Mouse (Mus musculus) right cerebral cortex, adult 18-20 months (tissue): Measurements from ENCODE around the gene Ankle1.

Source experiments
- DNase-seq: peaks from one replicate; pipeline ENCODE4 v3.0.0; 2022; ENCODE audit warnings: mixed read lengths

Gene Ankle1

GRCm38 (mm10) chr8:71405401-71406098 is at the start of gene Ankle1:
Ankle1 (plus strand) TSS chr8:71406010.
- DNase-seq, result peak; percentile 92

- DNase-seq, result no peak
These were observed 47.8 kb upstream of the Ankle1 start for GRCm38 (mm10) chr8:71358026-71358425.

GRCm38 (mm10) chr8:71366771-71367528 is 38.9 kb upstream of the Ankle1 start, which contains the start of gene Use1:
Use1 (plus strand) TSS chr8:71366848.
- DNase-seq, result peak; percentile 93

- DNase-seq, result no peak
These were observed 38.2 kb upstream of the Ankle1 start for GRCm38 (mm10) chr8:71367529-71368176.

GRCm38 (mm10) chr8:71368366-71368765 is 37.4 kb upstream of the Ankle1 start:
- no peak for DNase-seq

- DNase-seq, result no peak
These were observed 36.6 kb upstream of the Ankle1 start for GRCm38 (mm10) chr8:71369040-71369718.

- no peak for DNase-seq
These were observed 35.0 kb upstream of the Ankle1 start for GRCm38 (mm10) chr8:71370711-71371235.

- DNase-seq, result peak; percentile 99
These were observed 34.5 kb upstream of the Ankle1 start, which contains the start of gene Ocel1 for GRCm38 (mm10) chr8:71371236-71371848. Ocel1 (plus strand) TSS chr8:71371298.

- DNase-seq, result no peak
These were observed 33.4 kb upstream of the Ankle1 start for GRCm38 (mm10) chr8:71372427-71372826.

GRCm38 (mm10) chr8:71373000-71373399 is 32.8 kb upstream of the Ankle1 start:
- no peak for DNase-seq

- no peak for DNase-seq
These were observed 31.1 kb upstream of the Ankle1 start for GRCm38 (mm10) chr8:71374616-71375206.

- peak; percentile 75 for DNase-seq
These were observed 30.0 kb upstream of the Ankle1 start for GRCm38 (mm10) chr8:71375581-71376422.

GRCm38 (mm10) chr8:71376423-71377030 is 29.3 kb upstream of the Ankle1 start:
- DNase-seq, result no peak

GRCm38 (mm10) chr8:71379008-71379407 is 26.8 kb upstream of the Ankle1 start:
- no peak for DNase-seq

- DNase-seq, result no peak
These were observed 26.2 kb upstream of the Ankle1 start for GRCm38 (mm10) chr8:71379512-71380075.

GRCm38 (mm10) chr8:71380178-71381171 is 25.3 kb upstream of the Ankle1 start:
- DNase-seq, result no peak

- DNase-seq, result peak; percentile 48
These were observed 24.3 kb upstream of the Ankle1 start, which contains the start of gene Nr2f6 for GRCm38 (mm10) chr8:71381421-71381970. Nr2f6 (minus strand) TSS chr8:71381960.
